Mouse (Mus musculus): Measurements from ENCODE around the gene Stk40.

- TF ChIP-seq EP300 (optimal IDR thresholded peaks at IDR 0.05) (no peak), CTCF (IDR thresholded peaks at IDR 0.05; ENCODE audit: low read depth) (no peak)
Observed at GRCm38 (mm10) chr4:126187096-126187495, 83.3 kb downstream of the Stk40 start.

Data from stomach, postnatal 0 days (tissue).